Mouse (Mus musculus): ENCODE results near the gene Gm42906.

Gm42906 gene

DNA sequence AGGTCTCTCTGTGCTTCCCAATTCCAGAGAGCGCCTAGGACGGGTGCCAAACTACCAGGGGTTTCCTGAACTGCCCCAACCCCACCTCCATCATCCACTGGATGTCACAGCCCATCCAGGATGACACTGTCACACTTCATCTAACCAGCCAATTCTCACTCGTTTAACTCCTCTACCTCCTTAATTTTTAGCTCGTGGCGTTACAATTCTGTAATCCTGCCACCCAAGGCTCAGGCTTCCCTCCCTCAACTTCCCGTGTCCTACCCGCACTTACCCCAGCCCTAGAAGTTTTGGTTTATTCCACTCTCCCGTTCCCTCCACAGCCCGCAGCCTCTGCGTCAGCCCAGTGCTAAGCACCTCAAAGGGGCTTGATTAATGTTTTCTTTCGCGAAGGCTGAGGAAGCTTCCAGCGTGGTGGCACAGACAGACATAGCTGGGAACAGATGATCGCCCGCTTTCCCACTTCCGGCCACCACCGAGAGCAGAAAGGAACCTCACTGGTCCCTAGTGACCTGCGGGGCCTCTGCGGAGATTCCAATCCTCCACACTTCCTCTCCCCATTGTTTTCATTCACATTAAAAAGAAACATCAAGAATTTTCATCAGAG, 319.6 kb downstream of the Gm42906 start:
- DNase-seq (ENCODE audit: low spot score) = no peak

DNA sequence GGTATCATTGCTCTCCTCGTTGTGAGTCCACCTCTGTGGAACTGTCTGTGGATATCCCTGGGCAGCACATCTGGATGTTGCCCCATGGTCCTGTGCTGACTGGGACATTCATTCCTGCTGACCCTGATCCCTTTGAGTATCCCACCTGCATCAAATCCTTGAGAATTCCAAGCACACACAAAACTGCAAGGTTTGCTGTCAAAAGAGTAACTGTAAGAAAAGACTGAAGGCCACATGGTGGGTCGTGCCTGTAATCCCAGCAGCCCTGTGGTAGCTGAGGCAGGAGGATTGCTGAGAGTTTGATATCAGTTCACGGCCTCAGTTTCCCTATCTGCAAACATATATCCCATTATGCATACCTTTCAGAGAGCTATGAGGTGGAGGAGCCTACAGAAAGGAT, 321.1 kb downstream of the Gm42906 start:
- DNase-seq (ENCODE audit: low spot score) = no peak

DNA sequence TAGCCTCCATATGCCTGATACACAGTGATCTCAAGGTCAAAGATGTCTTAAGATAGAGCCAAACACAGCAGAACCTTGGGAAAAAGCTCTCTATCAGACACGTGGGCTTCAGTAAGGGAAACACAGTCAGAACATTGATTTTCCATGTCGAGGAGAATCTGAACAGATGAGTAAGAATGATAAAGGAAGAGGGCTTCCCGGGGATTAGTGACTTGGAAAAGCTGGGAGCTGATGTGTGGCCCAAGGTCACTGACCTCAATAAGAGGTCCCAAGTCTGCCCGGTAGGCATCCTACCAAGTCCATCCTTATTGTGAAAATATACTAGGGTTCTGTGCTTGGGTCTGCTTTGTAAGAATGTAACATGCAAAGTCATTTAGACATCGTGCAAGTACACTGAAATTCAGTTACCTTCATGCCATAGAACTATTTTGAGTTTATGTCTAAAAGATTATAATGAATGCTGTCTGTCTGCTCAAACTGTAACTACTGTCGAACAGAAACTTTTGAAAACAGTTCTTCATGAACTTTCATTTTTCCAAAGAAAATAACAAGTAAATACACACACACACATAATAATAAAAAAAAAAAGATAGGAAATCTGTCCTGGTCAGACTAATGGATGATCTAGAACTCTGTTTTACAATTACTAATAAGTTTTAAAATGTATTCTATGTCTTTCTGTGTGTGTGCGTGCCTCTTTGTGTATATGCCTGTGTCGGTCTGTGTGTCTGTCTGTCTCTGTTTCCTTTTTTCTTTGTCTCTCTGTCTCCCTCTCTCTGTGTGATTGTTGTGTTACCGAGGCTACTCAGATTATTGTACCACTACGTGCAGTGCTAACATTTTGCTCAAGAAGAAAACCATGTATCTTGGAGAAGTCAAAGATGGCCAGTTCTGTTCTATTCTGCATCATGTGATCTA, 322.6 kb downstream of the Gm42906 start:
- no peak for DNase-seq (ENCODE audit: low spot score)

DNA sequence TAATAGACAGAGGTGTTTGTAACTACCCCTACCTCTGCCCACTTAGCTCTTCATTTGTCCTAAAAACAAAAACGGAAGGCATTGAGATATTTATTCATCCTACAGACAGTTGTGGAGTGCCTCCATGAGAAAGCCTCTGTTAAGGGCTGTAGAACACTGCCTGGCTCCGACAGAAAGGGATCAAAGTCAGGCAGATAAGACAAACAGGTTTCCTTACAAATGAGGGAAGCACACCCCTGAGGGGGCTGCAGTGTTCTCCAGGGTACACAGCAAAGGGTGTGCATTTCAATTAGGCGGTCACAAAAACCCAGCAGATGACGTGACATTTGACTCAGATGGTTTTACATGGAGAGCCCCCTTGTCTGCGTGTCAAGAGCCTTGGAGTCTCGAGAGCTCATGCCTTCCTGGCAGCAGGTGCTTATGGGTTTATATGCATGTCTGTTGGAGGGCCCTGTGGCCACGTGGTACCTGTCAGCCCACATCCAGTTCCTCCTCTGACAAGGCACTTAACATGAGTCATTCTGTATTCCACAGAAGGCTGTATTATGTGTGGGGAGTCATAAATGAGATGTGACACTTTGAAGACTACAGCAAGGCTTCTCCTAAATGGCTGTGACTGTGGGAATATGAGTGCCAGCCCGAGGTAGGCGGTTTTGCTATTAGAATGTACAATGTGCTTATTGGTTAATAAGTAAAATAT, 323.5 kb downstream of the Gm42906 start:
- DNase-seq (ENCODE audit: low spot score) = no peak

DNA sequence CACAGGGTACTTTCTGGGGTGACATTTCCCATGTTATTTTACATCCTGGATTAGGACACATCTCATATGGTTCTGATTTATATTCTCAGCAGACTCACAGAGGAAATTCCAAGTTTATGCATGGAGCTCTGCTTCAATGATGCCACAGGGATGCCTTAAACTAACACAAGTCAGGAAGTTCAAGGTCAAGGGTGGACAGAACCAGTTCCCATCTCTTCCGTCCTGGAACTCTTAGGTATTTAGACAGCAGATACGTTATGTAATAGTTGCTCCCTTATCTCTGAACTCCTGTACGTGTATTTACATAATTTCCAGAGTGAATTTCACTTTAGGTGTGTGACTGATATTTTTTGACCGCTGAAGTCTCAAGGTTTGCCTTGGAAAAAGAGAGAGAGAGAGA, 324.7 kb downstream of the Gm42906 start:
- no peak for DNase-seq (ENCODE audit: low spot score)

DNA sequence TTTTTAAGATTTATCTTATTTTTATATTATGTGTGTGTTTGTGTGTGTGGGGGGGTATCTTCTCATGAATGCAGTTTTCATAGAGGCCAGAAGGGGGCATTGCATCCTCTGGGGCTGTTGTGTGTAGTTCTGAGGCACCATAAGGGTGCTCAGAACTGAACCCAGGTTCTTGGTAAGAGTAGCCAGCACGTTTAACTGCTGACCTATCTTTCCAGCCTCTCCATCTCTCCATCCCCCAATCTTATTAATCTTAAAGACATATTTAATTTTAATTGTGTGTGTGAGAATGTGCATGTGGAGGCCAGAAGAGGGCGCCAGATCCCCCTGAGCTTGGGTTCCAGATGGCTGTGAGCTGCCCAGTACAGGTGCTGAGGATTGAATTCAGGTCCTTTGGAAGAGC, 325.7 kb downstream of the Gm42906 start:
- no peak for DNase-seq (ENCODE audit: low spot score)

DNA sequence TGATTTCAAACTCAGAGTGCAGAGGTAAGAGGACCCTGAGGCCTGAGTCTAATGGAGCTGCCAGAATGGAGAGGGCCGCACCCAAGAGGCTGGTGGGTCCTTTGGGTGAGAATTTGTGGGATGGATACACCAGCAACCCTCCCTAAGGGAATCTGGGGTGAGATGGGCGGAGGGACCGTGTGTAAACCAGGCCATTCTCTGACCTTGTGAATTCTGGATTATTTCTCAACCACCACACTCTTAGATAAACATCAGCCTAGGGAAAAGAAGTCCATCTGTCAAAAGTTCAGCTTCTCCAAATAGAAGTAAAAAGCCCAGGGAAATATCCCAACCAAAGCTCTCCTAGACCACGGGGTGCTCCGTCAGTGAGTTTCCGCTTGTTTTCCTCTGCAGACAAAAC, 332.0 kb downstream of the Gm42906 start:
- DNase-seq (ENCODE audit: low spot score) = no peak

DNA sequence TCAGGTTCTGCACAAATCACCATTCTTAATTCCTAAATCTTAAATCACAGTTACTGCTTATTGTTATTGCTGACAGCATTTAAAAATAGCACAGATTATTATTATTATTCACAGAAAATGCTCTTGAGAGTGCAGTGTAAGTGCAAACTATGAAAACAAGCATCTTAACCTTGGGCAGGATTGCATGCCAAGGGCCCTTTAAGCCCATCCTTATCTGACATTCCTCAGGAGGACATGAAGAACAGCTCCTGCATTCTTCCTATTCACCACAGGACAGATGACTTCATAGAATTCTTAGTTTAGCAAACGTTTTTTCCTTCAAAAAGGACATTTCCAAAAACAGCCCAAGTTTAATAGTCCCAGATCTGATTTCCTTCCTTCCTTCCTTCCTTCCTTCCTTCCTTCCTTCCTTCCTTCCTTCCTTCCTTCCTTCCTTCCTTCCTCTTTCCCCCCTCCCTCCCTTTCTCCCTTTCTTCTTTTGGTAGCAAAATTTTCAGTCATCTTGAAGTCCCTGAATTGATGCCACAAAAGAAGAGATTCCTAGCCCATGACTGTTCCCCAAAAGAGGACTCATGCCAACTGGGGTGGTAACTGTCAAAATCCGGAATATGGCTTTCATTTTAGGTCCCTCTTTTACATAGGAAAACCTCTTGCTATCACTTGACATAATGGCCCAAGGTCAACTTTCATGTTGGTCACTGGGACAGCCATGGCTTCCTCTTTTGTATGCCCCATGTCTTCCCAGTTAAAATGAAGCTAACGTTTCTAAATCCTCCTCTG, 334.9 kb downstream of the Gm42906 start:
- no peak for DNase-seq (ENCODE audit: low spot score)

DNA sequence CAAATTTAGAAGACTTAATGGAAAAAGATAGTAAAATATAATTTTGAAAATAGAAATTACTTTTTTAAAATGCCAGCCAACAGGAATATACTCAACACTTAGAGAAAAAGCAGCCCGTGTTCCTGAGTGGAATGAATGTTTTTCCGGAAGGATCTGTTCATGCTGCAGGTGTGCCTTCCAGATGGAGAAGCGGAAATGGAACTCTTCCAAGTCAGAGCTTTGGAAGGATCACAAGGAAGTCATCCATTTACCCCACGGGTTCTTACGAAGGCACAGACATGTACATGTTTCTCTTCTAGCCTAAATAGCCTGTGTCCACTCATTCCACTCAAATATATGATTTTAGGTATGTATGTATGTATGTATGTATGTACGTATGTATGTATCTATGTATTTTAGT, 337.0 kb downstream of the Gm42906 start:
- no peak for DNase-seq (ENCODE audit: low spot score)

DNA sequence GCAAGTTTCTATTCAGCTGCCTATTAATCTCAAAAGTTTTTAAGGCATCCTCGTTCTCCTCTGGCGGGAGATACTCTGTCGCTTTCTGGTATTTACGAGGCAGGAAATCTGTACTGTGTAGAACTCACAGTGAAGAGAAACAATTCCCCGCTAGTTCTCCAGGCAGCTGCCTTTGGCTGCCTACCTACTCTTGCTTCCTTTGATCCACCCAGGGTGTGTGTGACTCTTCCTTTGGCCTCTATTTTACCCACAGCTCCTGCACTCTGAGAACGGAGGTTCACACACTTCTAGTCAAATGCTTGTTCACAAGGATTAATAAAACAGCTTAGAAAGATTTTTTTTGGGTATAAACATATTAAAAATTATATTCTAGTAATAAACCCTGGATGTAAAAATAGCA, 338.8 kb downstream of the Gm42906 start:
- DNase-seq (ENCODE audit: low spot score) = no peak

DNA sequence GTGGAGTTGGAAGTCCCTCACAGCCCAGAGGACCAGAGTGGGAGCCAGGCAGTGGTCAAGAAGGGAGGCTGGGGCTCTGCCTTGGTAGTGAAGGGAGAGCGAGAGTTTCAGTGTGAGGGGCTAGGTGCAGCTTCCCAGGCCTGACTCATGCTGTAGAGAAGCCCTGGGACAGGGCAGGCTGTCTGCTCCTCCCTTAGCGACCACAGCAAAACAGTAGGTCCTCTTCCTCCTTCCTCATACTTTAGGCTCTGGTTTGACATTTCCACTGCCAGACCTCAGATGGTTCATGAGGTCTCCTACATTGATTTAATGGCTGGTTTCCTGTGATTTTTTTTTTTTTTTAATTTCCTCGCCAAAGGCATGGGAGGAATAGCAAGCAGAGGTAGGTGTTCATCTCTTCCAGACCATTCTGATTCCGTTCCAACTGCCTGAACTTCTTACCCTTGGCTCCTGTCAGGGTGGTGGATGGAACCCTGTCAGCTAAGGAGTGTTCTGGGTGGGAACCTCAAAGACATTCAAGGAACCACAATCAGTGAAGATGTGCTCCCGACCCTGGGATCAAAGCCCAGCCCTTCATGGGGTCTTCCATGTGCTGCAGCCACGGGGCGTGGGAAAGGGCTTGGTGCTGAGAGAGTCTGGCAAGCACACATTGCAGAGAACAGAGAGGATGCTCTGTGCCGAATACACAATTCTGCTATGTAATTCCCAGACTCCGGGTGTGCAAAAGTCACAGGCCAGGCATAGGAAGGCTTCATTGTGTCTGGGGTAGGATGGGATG, 341.3 kb downstream of the Gm42906 start:
- no peak for DNase-seq (ENCODE audit: low spot score)

DNA sequence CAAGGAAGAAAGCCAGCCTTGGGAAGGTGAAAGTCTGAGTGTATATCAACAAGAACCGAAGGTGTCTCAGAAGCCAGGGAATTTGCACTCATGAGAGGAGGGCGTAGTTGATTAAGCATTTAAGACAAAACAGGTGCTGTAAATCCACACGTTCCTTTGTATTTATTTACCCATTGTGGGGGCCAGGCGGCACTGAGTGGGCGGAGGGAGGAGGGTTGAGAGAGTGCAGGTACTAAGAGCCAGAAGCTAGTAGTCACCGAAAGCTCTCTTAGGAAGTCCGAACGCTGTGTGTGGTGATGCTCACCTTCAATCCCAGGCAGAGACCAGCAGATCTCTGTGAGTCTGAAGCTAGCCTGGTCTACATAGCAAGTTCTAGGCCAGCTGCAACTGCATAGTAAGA, 342.2 kb downstream of the Gm42906 start:
- no peak for DNase-seq (ENCODE audit: low spot score)

DNA sequence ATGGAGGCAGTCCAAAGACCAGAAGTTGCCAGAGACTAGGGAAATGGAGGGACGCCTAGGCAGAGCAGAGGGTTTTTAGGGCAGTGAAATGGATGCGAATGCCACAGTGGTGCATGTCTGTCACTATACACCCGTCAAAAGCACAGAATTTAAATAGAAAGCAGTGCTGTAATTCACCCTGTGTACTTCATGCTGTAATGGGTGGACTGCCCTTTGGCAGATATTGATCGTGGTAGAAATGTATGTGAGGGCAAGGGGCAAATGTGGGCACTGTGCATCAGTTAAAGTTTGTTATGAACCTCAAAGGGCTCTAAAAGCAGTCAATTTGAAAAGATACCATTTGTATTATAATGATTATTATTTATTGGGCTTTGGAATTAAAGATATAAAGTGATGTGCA, 347.7 kb downstream of the Gm42906 start:
- DNase-seq (ENCODE audit: low spot score) = no peak

DNA sequence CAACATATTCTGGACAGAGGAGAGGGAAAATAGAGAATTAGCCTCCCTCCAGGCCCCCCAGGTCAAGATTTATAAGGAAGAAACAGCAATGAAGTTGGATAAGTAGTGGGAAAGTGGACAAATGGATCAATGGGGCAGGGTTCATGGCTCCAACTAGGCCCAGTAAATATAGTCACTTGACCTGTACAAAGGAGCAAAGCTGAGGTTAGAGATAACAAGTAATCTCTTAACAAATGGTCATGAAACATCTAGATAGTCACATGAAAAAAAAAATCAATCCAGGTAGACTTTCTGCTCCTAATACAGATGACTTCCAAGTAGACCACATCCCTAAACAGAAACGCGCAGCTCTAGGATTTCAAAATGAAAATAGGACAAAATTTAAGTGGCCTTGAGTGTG, 350.0 kb downstream of the Gm42906 start:
- no peak for DNase-seq (ENCODE audit: low spot score)

DNA sequence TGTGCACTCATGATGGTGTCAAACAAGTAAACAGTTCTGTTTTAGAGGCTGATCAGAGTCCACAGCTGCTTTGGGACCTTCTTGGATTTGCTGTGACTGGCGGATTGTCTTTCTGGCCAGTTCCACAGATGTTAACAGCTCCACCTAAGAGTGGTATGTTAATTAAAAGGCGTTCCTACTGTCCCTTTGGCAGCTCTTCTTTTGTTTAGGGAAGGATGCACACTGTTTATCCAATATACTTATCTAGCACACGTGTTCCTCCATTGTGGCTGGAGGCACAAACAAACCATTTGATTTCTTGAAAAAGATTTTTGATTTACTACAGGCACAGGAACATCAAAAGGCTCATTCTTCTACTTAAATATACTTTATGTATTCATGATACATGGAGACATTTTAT, 351.0 kb downstream of the Gm42906 start:
- no peak for DNase-seq (ENCODE audit: low spot score)

DNA sequence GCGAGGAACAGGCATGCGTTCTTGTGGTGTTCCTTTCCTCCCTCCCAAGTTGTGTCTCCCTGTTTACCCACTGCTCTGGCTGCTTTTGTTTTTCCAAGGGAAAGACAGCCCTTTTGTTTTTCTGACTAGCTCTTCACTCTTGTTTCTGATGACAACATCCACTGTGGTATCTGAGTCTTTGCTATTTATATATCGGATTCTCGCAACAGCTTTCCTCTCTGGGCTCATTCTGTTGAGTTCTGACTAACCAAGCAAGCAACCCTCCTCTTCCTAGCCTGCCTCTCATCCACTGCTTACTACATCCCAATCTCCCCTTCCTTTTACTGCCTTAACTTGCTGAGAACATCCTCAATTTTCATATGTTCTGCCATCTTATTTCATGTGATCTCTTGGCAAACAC, 353.7 kb downstream of the Gm42906 start:
- DNase-seq (ENCODE audit: low spot score) = no peak

DNA sequence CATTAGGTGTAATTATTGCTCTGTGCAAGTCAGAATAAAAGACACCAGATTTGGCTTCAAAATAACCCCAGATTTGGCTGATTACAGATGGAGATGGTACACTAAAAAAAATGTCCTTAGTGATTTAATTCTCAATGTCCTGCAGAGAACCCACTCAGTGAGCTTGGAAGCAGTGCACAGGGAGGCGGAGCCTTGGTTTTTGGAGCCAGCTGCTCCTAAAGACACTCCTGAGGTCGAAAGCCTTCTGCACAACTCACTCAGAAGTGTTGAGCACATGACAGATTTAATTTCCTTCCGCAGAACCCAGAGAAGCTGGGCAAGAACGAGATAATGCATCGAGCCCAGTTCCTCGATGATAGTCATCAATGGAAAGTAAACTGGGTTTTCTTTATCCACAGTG, 356.5 kb downstream of the Gm42906 start:
- no peak for DNase-seq (ENCODE audit: low spot score)

DNA sequence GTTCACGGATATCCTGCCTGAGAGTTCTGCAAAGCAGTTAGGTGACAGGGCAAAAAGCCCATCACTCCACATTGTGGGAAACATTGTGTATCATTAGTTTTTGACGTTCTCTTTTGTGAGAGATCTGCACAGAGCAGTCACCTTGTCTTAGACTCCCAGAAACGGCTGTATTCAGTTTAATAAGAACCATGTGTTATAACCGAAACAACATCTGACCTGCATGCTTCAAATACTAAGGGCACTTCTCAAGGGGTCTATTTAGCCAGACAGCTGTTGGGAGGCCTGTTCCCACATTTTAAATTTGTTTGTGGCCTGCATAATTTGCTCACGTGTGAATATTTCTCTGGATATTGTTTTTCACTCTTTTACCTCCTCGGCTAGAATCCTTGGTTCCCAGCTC, 357.1 kb downstream of the Gm42906 start:
- DNase-seq (ENCODE audit: low spot score) = no peak

DNA sequence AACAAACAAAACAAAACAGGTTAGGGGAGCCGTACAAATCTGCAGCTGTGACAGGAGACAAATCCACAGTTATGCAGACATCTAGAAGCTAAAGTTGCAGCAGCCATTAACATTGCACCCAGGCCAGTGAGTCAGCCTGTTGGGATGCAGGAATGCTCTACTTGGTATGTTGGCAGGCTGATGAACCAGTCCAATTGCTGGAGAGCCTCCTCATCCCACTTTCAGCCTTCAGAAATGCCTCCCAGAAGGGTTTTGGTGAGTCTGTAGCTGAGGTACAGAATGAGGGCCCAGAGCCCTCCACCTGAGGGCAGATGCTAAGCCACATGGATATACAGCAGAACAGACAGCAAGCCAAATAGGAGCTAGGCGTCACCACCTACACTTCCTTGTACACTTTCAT, 358.4 kb downstream of the Gm42906 start:
- DNase-seq (ENCODE audit: low spot score) = no peak

DNA sequence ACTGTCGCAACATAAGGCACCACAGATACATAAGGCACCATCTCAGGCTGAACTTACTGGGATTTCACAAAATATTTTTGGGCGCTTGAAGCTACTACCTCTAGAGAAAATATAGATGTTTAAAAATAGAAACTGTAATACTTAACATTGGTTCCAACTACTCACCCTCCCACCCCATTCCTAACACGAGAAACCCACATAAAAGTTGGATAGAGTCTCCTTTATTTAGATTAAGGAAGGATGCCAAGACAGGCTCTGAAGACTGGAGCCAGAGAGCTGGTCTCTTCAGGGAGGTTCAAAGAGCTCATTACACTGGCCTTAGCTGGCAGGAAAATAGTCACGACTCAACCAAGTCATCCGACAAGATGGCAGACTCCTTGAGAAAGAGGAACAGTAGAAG, 361.9 kb downstream of the Gm42906 start:
- no peak for DNase-seq (ENCODE audit: low spot score)

DNA sequence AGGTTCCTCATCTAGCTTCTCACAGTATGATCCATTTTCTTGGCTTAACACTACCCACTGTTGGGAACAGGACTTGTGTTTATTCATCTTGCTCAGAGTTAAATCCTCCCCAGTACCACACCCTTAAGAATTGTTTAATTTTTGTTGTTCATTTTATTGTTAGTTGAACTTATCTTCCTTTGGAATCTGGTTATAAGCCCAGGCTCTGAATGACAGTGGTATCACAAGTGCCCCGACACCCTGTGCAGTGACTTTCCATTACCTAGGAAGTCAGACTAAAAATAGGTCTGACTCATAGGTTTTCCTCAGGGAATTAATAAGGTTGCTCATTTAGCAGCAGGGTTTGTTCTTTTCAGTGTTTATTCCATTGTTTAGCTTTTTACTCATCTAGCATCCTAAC, 362.7 kb downstream of the Gm42906 start:
- no peak for DNase-seq (ENCODE audit: low spot score)

DNA sequence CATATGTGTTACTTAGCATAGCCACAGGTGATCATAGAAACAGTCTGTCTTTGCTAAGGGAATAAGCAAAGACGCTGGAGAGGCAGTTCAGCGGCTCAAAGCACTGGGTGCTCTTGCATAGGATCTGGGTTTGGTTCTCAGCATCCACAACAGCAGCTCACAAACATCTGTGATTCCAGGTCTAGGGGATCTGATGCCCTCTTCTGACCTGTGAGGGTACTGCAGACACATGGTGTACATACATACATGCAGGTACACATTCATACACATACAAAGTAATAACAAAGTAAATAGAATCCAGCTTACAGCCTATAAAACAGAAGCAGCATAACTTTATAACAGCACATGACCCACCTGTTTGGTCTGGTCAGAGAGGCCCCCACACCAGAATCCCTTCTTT, 366.0 kb downstream of the Gm42906 start:
- DNase-seq (ENCODE audit: low spot score) = no peak
